ENCODE assay signal across 23 mouse cellular contexts in the genomic region with DNA sequence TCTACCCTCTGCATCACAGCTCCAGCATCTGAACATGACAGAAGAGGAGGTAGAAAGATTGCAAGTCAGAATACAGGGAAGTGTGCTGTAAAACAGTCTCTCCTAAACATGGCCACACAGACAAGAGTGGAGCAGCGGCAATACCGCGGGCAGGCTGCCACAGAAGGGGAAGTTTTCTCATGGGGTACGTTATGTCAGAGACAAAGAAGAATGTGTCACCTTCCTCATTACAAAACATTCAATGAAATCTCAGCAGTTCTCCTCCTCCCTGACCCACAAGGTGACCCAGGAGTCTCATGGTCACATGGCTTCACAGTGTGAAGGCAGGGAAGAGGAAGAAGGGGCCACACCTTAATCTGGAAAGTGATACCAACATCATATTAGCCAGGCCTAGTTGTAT. TPM values are rescaled to one million over a fixed set of nuclear protein-coding genes. Genes with fewer than 3 reads are reported as not detected.
A peak's percentile ranks its signal among the peaks of the same experiment; 100 is the strongest.
DNase-seq lines count a peak whose midpoint lies in the region; ATAC-seq and TF ChIP-seq lines count a peak whose summit lies in the region.
"Had no signal": no experiment of that assay in that cellular context is flagged by ENCODE, and none has a peak within 500 bp of the region (broad histone marks: within the 10 kb centered on the region; RNA-seq: fewer than 3 reads in every experiment).

No protein-coding gene starts in this region.

- peak; percentile 34 for ATAC-seq in lung, postnatal 0 days
- ATAC-seq in liver, embryonic 14.5 days (ENCODE audit: insufficient read depth): no peak
- ATAC-seq in megakaryocyte, adult 5-6 weeks (ENCODE audit: poor library complexity, severe bottlenecking): peak; percentile 81
- ATAC-seq: intestine, embryonic 16.5 days had no signal

- no peak for TF ChIP-seq CTCF in lung, postnatal 0 days (IDR thresholded peaks at IDR 0.05)
- TF ChIP-seq CTCF in liver, embryonic 14.5 days (IDR thresholded peaks at IDR 0.05; ENCODE audit: low read depth): no peak

- no peaks in the 10 kb centered on the region for H3K36me3 ChIP-seq in lung, postnatal 0 days (ENCODE audit: insufficient read depth, low read length)
- no peaks in the 10 kb centered on the region for H3K36me3 ChIP-seq in liver, embryonic 14.5 days (replicated peaks; ENCODE audit: control insufficient read depth, insufficient read depth, low read depth)
- H3K36me3 ChIP-seq: heart, embryonic 10.5 days; hindbrain, embryonic 15.5 days; kidney, embryonic 15.5 days; liver, embryonic 15.5 days; midbrain, embryonic 10.5 days had no signal

- no peaks in the 10 kb centered on the region for H3K4me1 ChIP-seq in lung, postnatal 0 days (ENCODE audit: insufficient read depth, low read depth, low read length)
- 0 out of 4 replicates have a peak, but pooled peaks cover 0 to 2% of the 10 kb centered on the region in 2 experiments for H3K4me1 ChIP-seq in liver, embryonic 14.5 days (replicated peaks; ENCODE audit: control insufficient read depth in 2 of 2, insufficient read depth in 2 of 2, low read length in 1 of 2)
- H3K4me1 ChIP-seq: heart, embryonic 10.5 days; hindbrain, embryonic 15.5 days; kidney, embryonic 15.5 days; liver, embryonic 15.5 days; midbrain, embryonic 10.5 days had no signal

- H3K4me3 ChIP-seq in lung, postnatal 0 days (ENCODE audit: low read depth, low read length): no peak overlapping the region
- H3K4me3 ChIP-seq in liver, embryonic 14.5 days (ENCODE audit: insufficient read depth in 1 of 2, low read depth in 2 of 2, low read length in 2 of 2): no peak overlapping the region
- H3K4me3 ChIP-seq: heart, embryonic 10.5 days; hindbrain, embryonic 15.5 days; kidney, embryonic 15.5 days; layer of hippocampus, adult 2 months; liver, embryonic 15.5 days; midbrain, embryonic 10.5 days had no signal

- no peak overlapping the region for H3K9ac ChIP-seq in lung, postnatal 0 days (replicated peaks; ENCODE audit: low read depth)
- H3K9ac ChIP-seq in liver, embryonic 14.5 days (replicated peaks): no peak overlapping the region
- H3K9ac ChIP-seq: hindbrain, embryonic 15.5 days; kidney, embryonic 15.5 days; liver, embryonic 15.5 days had no signal

- 76% methylated on average over 4 of the region's 4 CpGs for WGBS in lung, postnatal 0 days
- WGBS in liver, embryonic 14.5 days (ENCODE audit: insufficient replicate concordance): 26% methylated on average over 4 of the region's 4 CpGs

- no peak overlapping the region for H3K4me2 ChIP-seq in lung, postnatal 0 days (replicated peaks; ENCODE audit: low read depth, low read length)
- no peak overlapping the region for H3K4me2 ChIP-seq in liver, embryonic 14.5 days (ENCODE audit: low read depth)
- H3K4me2 ChIP-seq: hindbrain, embryonic 15.5 days; kidney, embryonic 15.5 days; liver, embryonic 15.5 days had no signal

- no peak for TF ChIP-seq EP300 in lung, postnatal 0 days (IDR thresholded peaks at IDR 0.05)
- TF ChIP-seq EP300 in liver, embryonic 14.5 days (IDR thresholded peaks at IDR 0.05; ENCODE audit: low read depth): no peak

- no peaks in the 10 kb centered on the region for H3K9me3 ChIP-seq in lung, postnatal 0 days (ENCODE audit: low read length)
- H3K9me3 ChIP-seq in liver, embryonic 14.5 days (ENCODE audit: control insufficient read depth, low read length): no peaks in the 10 kb centered on the region
- H3K9me3 ChIP-seq: heart, embryonic 10.5 days; hindbrain, embryonic 15.5 days; kidney, embryonic 15.5 days; liver, embryonic 15.5 days; midbrain, embryonic 10.5 days had no signal

- DNase-seq in lung, postnatal 0 days (ENCODE audit: low spot score): peak; percentile 40
- no peak for DNase-seq in lung, postnatal 14 days
- DNase-seq in liver, embryonic 14.5 days (ENCODE audit: low read depth in 3 of 3, low spot score in 3 of 3): peak in 2 of 3 experiments; percentile 3 to 22
- no peak for DNase-seq in frontal cortex, adult 2 months (ENCODE audit: extremely low spot score in 1 of 2, low spot score in 1 of 2)
- DNase-seq in urinary bladder, postnatal 36 days (ENCODE audit: low spot score in 2 of 2): no peak
- DNase-seq in right cerebral cortex, postnatal 4 days: no peak
- DNase-seq: cerebellum, adult 8-10 months; gastrocnemius, postnatal 25 days; heart, postnatal 10 days; left cerebral cortex, postnatal 4 days; thymus, adult 18-20 months had no signal

- H3K27me3 ChIP-seq in lung, postnatal 0 days (replicated peaks; ENCODE audit: insufficient read depth, low read length): no peaks in the 10 kb centered on the region
- no peaks in the 10 kb centered on the region for H3K27me3 ChIP-seq in liver, embryonic 14.5 days (ENCODE audit: control insufficient read depth, insufficient read depth, low read length)
- H3K27me3 ChIP-seq: hindbrain, embryonic 15.5 days; kidney, embryonic 15.5 days; liver, embryonic 15.5 days had no signal

- H3K27ac ChIP-seq in lung, postnatal 0 days (ENCODE audit: low read length): no peak overlapping the region
- no peak overlapping the region for H3K27ac ChIP-seq in liver, embryonic 14.5 days
- H3K27ac ChIP-seq: heart, embryonic 10.5 days; hindbrain, embryonic 15.5 days; kidney, embryonic 15.5 days; layer of hippocampus, adult 2 months; liver, embryonic 15.5 days; midbrain, embryonic 10.5 days had no signal

RNA-seq across cellular contexts. Expression of a gene that starts 25.3 kb away (rescaled TPM):
- polyA plus RNA-seq in lung, postnatal 0 days (2015; fragmentation: Nextera tagmentation; extraction: Ambion mirVana): 8.2 and 9.7 TPM in 2 replicates
- 2.9 and 3.5 TPM in 2 replicates for polyA plus RNA-seq in liver, embryonic 14.5 days (2012; rRNA removed)
- 2.3 and 2.9 TPM in 2 replicates for polyA plus RNA-seq in liver, embryonic 14.5 days (2014; fragmentation: Nextera tagmentation; extraction: Ambion mirVana)
- 460 and 558 TPM in 2 replicates for total RNA-seq in megakaryocyte, adult 5-6 weeks (2015)
- 335 and 358 TPM in 2 replicates for total RNA-seq in megakaryocyte, adult 5-6 weeks (2017)
- polyA plus RNA-seq in frontal cortex, adult 2 months (2012; rRNA removed): 56.7 and 67.5 TPM in 2 replicates
- total RNA-seq: MEL had no signal

RNA-seq across cellular contexts. Expression of a gene that starts 39.0 kb away (rescaled TPM):
- 0.11 and 0.43 TPM in 2 replicates for polyA plus RNA-seq in lung, postnatal 0 days (2015; fragmentation: Nextera tagmentation; extraction: Ambion mirVana)
- 0.03 and 0.08 TPM in 2 replicates for polyA plus RNA-seq in liver, embryonic 14.5 days (2012; rRNA removed)
- 0.06 and 0.15 TPM in 2 replicates for polyA plus RNA-seq in liver, embryonic 14.5 days (2014; fragmentation: Nextera tagmentation; extraction: Ambion mirVana)
- 1.5 and 1.8 TPM in 2 replicates for total RNA-seq in megakaryocyte, adult 5-6 weeks (2015)
- total RNA-seq in megakaryocyte, adult 5-6 weeks (2017): 1.8 and 2.0 TPM in 2 replicates
- polyA plus RNA-seq in frontal cortex, adult 2 months (2012; rRNA removed): 0.04 and 0.08 TPM in 2 replicates
- total RNA-seq: gastrocnemius, postnatal 25 days; heart, postnatal 10 days; layer of hippocampus, adult 2 months; left cerebral cortex, adult 18-20 months; left cerebral cortex, postnatal 4 days; MEL had no signal
- polyA plus RNA-seq: forebrain, embryonic 11.5 days; hindbrain, embryonic 15.5 days; intestine, embryonic 16.5 days; kidney, embryonic 15.5 days; midbrain, embryonic 10.5 days; neural tube, embryonic 14.5 days had no signal

Comparison
In these comparisons a context has a peak if more than half of its experiments do, and no peak if none do; other contexts are left out.
1. DNase-seq: peak in lung, postnatal 0 days (single experiment) and liver, embryonic 14.5 days (2 of 3); none in lung, postnatal 14 days (single experiment), frontal cortex, adult 2 months (0 of 2), urinary bladder, postnatal 36 days (0 of 2) and right cerebral cortex, postnatal 4 days (single experiment).